Mouse (Mus musculus): ENCODE data around the gene Mtch2.
"Not testable (repeated sequence)": the region's sequence is repeated elsewhere in the genome, so short reads cannot be mapped to it uniquely, and the experiment has no call there.

The Mtch2 gene

GRCm38 (mm10) chr2:90861486-90861885, 14.5 kb downstream of the Mtch2 start:
- DNase-seq (ENCODE audit: low spot score in 2 of 2), result no peak

- DNase-seq (ENCODE audit: low spot score in 2 of 2), result no peak
These were observed 17.2 kb downstream of the Mtch2 start for GRCm38 (mm10) chr2:90864184-90864583.

- peak; percentile 56 to 76 for DNase-seq (ENCODE audit: low spot score in 2 of 2)
These were observed 19.6 kb downstream of the Mtch2 start for GRCm38 (mm10) chr2:90866524-90866923.

- DNase-seq (ENCODE audit: low spot score in 2 of 2), result peak; percentile 39 to 44
These were observed 23.2 kb downstream of the Mtch2 start for GRCm38 (mm10) chr2:90870136-90870601.

GRCm38 (mm10) chr2:90871180-90871961, 24.4 kb downstream of the Mtch2 start:
- no peak for DNase-seq (ENCODE audit: low spot score in 2 of 2)

GRCm38 (mm10) chr2:90874025-90874424, 27.1 kb downstream of the Mtch2 start:
- peak in 1 of 2 experiments; percentile 21 for DNase-seq (ENCODE audit: low spot score in 2 of 2)

GRCm38 (mm10) chr2:90875239-90875638, 28.3 kb downstream of the Mtch2 start:
- DNase-seq (ENCODE audit: low spot score in 2 of 2), result no peak

GRCm38 (mm10) chr2:90877584-90878259, 30.8 kb downstream of the Mtch2 start:
- DNase-seq (ENCODE audit: low spot score in 2 of 2), result no peak

GRCm38 (mm10) chr2:90879419-90879818, 32.5 kb downstream of the Mtch2 start:
- no peak for DNase-seq (ENCODE audit: low spot score in 2 of 2)

GRCm38 (mm10) chr2:90880144-90880785, 33.3 kb downstream of the Mtch2 start:
- no peak for DNase-seq (ENCODE audit: low spot score in 2 of 2)

GRCm38 (mm10) chr2:90881824-90882223, 34.9 kb downstream of the Mtch2 start:
- no peak for DNase-seq (ENCODE audit: low spot score in 2 of 2)

- DNase-seq (ENCODE audit: low spot score in 2 of 2), result no peak
These were observed 38.5 kb downstream of the Mtch2 start, which contains the start of gene C1qtnf4 for GRCm38 (mm10) chr2:90885218-90886041. C1qtnf4 (plus strand) TSS chr2:90885860.

- DNase-seq (ENCODE audit: low spot score in 2 of 2), result no peak
These were observed 39.5 kb downstream of the Mtch2 start for GRCm38 (mm10) chr2:90886436-90886835.

GRCm38 (mm10) chr2:90887627-90888026, 40.7 kb downstream of the Mtch2 start:
- no peak for DNase-seq (ENCODE audit: low spot score in 2 of 2)

- no peak for DNase-seq (ENCODE audit: low spot score in 2 of 2)
These were observed 42.9 kb downstream of the Mtch2 start for GRCm38 (mm10) chr2:90889550-90890548.

GRCm38 (mm10) chr2:90893673-90894298, 46.8 kb downstream of the Mtch2 start:
- DNase-seq (ENCODE audit: low spot score in 2 of 2), result no peak

- DNase-seq (ENCODE audit: low spot score in 2 of 2), result not testable (repeated sequence)
These were observed 47.3 kb downstream of the Mtch2 start for GRCm38 (mm10) chr2:90894299-90894677.

GRCm38 (mm10) chr2:90903398-90903797, 56.4 kb downstream of the Mtch2 start:
- no peak for DNase-seq (ENCODE audit: low spot score in 2 of 2)

GRCm38 (mm10) chr2:90904076-90904855, 57.3 kb downstream of the Mtch2 start, which contains the start of the genes Kbtbd4 and Ndufs3:
Kbtbd4 (plus strand) TSS chr2:90904740.
Ndufs3 (minus strand) TSS chr2:90904827.
- peak; percentile 76 to 87 for DNase-seq (ENCODE audit: low spot score in 2 of 2)
